Comparison of ENCODE assay signal across 17 mouse cellular contexts in the genomic region with DNA sequence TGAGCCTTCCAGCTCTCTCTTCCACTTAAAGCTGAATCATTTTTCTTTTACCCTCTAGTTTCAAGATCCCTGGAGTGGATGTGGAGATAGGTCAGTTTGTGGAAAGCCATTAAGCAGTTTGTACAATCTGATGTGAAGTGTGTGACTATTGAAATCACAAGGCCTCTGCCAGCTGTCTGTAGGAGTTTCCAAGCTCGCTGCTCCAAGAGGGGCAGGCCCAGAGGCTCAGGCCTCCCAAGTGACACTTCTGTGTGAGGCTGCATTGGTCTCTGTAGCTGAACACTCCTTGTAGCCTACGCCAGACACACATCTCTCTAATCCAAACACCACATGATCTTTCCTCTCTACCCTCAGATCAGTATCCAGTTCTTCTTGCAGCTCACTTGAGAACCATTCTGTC.
DNase-seq lines count a peak whose midpoint lies in the region; ATAC-seq lines count a peak whose summit lies in the region.
"Had no signal": no experiment of that assay in that cellular context is flagged by ENCODE, and none has a peak within 500 bp of the region (broad histone marks: within the 10 kb centered on the region; RNA-seq: fewer than 3 reads in every experiment).

No protein-coding gene starts in this region.

- no peaks in the 10 kb centered on the region for H3K4me1 ChIP-seq in lung, embryonic 15.5 days
- no peaks in the 10 kb centered on the region for H3K4me1 ChIP-seq in heart, embryonic 12.5 days (replicated peaks)
- H3K4me1 ChIP-seq in midbrain, embryonic 11.5 days (ENCODE audit: control insufficient read depth, insufficient read depth, low read length) = no peaks in the 10 kb centered on the region
- H3K4me1 ChIP-seq: forebrain, embryonic 12.5 days; heart, embryonic 13.5 days; hindbrain, embryonic 15.5 days had no signal

- 48% methylated on average over 2 of the region's 2 CpGs for WGBS in lung, embryonic 15.5 days
- WGBS in heart, embryonic 12.5 days = 56% methylated on average over 2 of the region's 2 CpGs
- WGBS in midbrain, embryonic 11.5 days = 66% methylated on average over 2 of the region's 2 CpGs

- no peak overlapping the region for H3K4me2 ChIP-seq in lung, embryonic 15.5 days
- no peak overlapping the region for H3K4me2 ChIP-seq in heart, embryonic 12.5 days
- H3K4me2 ChIP-seq in midbrain, embryonic 11.5 days = no peak overlapping the region
- H3K4me2 ChIP-seq: embryonic facial prominence, embryonic 13.5 days; forebrain, embryonic 12.5 days; heart, embryonic 13.5 days; hindbrain, embryonic 15.5 days had no signal

- no peak overlapping the region for H3K27ac ChIP-seq in lung, embryonic 15.5 days
- no peak overlapping the region for H3K27ac ChIP-seq in heart, embryonic 12.5 days (ENCODE audit: poor library complexity, severe bottlenecking)
- H3K27ac ChIP-seq in midbrain, embryonic 11.5 days (ENCODE audit: low read depth, low read length) = no peak overlapping the region
- H3K27ac ChIP-seq: embryonic facial prominence, embryonic 13.5 days; forebrain, embryonic 12.5 days; heart, embryonic 13.5 days; hindbrain, embryonic 15.5 days had no signal

- H3K9ac ChIP-seq in lung, embryonic 15.5 days = no peak overlapping the region
- H3K9ac ChIP-seq in heart, embryonic 12.5 days = no peak overlapping the region
- H3K9ac ChIP-seq in midbrain, embryonic 11.5 days (ENCODE audit: low read length) = no peak overlapping the region
- H3K9ac ChIP-seq: embryonic facial prominence, embryonic 13.5 days; forebrain, embryonic 12.5 days; heart, embryonic 13.5 days; hindbrain, embryonic 15.5 days had no signal

- H3K27me3 ChIP-seq in lung, embryonic 15.5 days = no peaks in the 10 kb centered on the region
- H3K27me3 ChIP-seq in heart, embryonic 12.5 days (replicated peaks) = no peaks in the 10 kb centered on the region; the same call in 1 of the 2 replicates
- no peaks in the 10 kb centered on the region for H3K27me3 ChIP-seq in midbrain, embryonic 11.5 days (ENCODE audit: control insufficient read depth, insufficient read depth, low read length)
- H3K27me3 ChIP-seq: embryonic facial prominence, embryonic 13.5 days; forebrain, embryonic 12.5 days; heart, embryonic 13.5 days; hindbrain, embryonic 15.5 days had no signal

- no peaks in the 10 kb centered on the region for H3K9me3 ChIP-seq in lung, embryonic 15.5 days
- no peaks in the 10 kb centered on the region for H3K9me3 ChIP-seq in heart, embryonic 12.5 days (replicated peaks)
- no peaks in the 10 kb centered on the region for H3K9me3 ChIP-seq in midbrain, embryonic 11.5 days (ENCODE audit: control insufficient read depth, low read length)
- H3K9me3 ChIP-seq: embryonic facial prominence, embryonic 13.5 days; forebrain, embryonic 12.5 days; heart, embryonic 13.5 days; hindbrain, embryonic 15.5 days had no signal

- peak; percentile 29 for DNase-seq in gastrocnemius, postnatal 25 days
- no peak for DNase-seq in gastrocnemius, adult 18-20 months (ENCODE audit: low spot score)
- peak; percentile 29 for DNase-seq in lung, postnatal 14 days
- DNase-seq in skeletal muscle tissue, adult 2 months (ENCODE audit: low read depth, low spot score) = peak; percentile 18
- DNase-seq in midbrain, embryonic 11.5 days (ENCODE audit: low spot score, missing footprints) = no peak
- DNase-seq: adrenal gland, postnatal 10 days; cerebellum, adult 11 months; cerebellum, adult 9-10 months; cerebellum, postnatal 25 days; heart, postnatal 36 days had no signal

- ATAC-seq in lung, embryonic 15.5 days (ENCODE audit: borderline replicate concordance, extremely low read depth, low FRiP score, low TSS enrichment) = peak; percentile 70; the same call in 1 of the 2 replicates
- ATAC-seq in heart, embryonic 12.5 days (ENCODE audit: insufficient number of reproducible peaks, low FRiP score) = no peak
- no peak for ATAC-seq in midbrain, embryonic 11.5 days (ENCODE audit: low FRiP score)
- ATAC-seq: forebrain, embryonic 16.5 days had no signal

- no peaks in the 10 kb centered on the region for H3K36me3 ChIP-seq in lung, embryonic 15.5 days
- no peaks in the 10 kb centered on the region for H3K36me3 ChIP-seq in heart, embryonic 12.5 days
- no peaks in the 10 kb centered on the region for H3K36me3 ChIP-seq in midbrain, embryonic 11.5 days (ENCODE audit: control insufficient read depth, insufficient read depth, low read length)
- H3K36me3 ChIP-seq: embryonic facial prominence, embryonic 13.5 days; forebrain, embryonic 12.5 days; heart, embryonic 13.5 days; hindbrain, embryonic 15.5 days had no signal

- no peak overlapping the region for H3K4me3 ChIP-seq in lung, embryonic 15.5 days
- H3K4me3 ChIP-seq in heart, embryonic 12.5 days = no peak overlapping the region
- H3K4me3 ChIP-seq in midbrain, embryonic 11.5 days (ENCODE audit: low read depth, low read length) = no peak overlapping the region
- H3K4me3 ChIP-seq: embryonic facial prominence, embryonic 13.5 days; forebrain, embryonic 12.5 days; heart, embryonic 13.5 days; hindbrain, embryonic 15.5 days had no signal

Comparison
In these comparisons a context has a peak if more than half of its experiments do, and no peak if none do; other contexts are left out.
1. DNase-seq: peak in gastrocnemius, postnatal 25 days (single experiment), lung, postnatal 14 days (single experiment) and skeletal muscle tissue, adult 2 months (single experiment); none in gastrocnemius, adult 18-20 months (single experiment) and midbrain, embryonic 11.5 days (single experiment).